Mouse (Mus musculus): ENCODE measurements around the gene Dusp15. TPM values are rescaled to one million over a fixed set of nuclear protein-coding genes. Genes with fewer than 3 reads are reported as not detected.

The Dusp15 gene
- polyA plus RNA-seq, 1 experiment from 2014 or later, result 13.5 TPM

DNA sequence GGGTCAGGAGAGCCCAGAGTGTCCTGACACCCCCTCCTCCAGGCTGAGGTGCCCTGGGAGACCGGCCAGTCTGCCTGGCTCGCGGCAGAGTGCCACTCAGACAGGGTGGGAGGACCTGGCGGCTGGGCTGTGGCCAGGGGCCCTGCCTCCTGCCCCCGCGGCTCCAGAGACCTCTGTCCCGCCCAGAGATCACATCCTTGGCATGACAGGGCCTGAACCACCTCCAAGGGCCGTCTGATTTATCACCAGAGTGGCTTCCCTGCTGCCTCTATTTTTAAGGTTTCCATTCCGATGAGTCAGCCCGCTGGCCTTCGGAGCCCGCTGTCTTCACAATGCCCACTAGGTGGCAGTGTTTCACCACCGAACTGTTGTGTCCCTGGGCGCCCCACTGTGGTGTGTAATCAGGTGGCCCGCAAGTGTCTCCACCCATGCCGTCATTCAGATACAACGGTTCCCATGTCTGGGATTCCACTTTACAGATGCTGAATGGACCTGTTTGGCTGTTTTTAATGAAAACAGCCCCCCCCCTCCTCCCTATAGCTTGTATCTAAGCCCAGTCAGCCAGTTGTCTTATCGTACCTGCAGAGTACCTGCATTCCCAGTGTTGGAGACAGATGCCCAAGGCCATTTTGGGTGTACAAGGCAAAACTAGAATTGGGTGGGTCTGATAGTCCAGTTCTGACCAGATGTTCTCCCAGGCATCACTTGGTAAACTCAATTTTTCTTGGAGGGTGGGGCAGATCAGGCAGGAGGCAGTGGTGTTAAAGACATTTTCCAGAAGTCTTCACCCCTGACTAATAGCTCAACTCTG is 37.0 kb downstream of the Dusp15 start:
- Histone ChIP-seq H3K36me3 (no peaks in the 10 kb centered on the region), H3K4me2 (peak overlapping the region; percentile 63), H3K4me1 (peaks cover 11% of the 10 kb centered on the region), H3K27me3 (replicated peaks) (peaks cover 58% of the 10 kb centered on the region), H3K27ac (replicated peaks) (no peak overlapping the region), H3K9me3 (replicated peaks) (no peaks in the 10 kb centered on the region), H3K9ac (replicated peaks) (peak overlapping the region; percentile 30; the same call in 1 of the 2 replicates), H3K4me3 (replicated peaks) (peak overlapping the region; percentile 29)
- 3% methylated on average over 18 of the region's 18 CpGs for WGBS
- ATAC-seq (ENCODE audit: low FRiP score), result peak; percentile 85

DNA sequence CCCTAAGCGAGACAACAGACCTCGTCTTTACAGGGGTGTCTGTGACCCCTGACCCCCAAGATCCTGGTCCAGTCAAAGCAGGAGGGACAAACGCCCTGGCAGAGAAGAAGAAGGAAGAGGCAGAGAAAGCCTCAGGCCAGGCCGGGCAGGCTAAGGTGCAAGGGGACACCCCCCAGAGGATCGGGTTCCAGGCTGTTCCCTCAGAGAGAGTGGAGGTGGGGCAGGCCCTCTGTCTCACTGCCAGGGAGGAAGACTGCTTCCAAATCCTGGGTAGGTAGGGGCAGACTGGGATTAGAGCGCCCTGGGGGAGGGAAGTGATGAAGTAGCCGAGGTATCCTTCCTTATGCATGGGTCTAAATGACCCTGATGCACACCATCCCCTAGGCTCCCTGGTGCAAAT is 38.0 kb downstream of the Dusp15 start:
- Histone ChIP-seq H3K27me3 (replicated peaks) (peaks cover 58% of the 10 kb centered on the region), H3K4me2 (no peak overlapping the region), H3K4me3 (replicated peaks) (no peak overlapping the region), H3K9ac (replicated peaks) (no peak overlapping the region), H3K4me1 (peaks cover 11% of the 10 kb centered on the region), H3K36me3 (no peaks in the 10 kb centered on the region), H3K9me3 (replicated peaks) (no peaks in the 10 kb centered on the region), H3K27ac (replicated peaks) (no peak overlapping the region)
- no peak for ATAC-seq (ENCODE audit: low FRiP score)
- 43% methylated on average over 7 of the region's 7 CpGs for WGBS

DNA sequence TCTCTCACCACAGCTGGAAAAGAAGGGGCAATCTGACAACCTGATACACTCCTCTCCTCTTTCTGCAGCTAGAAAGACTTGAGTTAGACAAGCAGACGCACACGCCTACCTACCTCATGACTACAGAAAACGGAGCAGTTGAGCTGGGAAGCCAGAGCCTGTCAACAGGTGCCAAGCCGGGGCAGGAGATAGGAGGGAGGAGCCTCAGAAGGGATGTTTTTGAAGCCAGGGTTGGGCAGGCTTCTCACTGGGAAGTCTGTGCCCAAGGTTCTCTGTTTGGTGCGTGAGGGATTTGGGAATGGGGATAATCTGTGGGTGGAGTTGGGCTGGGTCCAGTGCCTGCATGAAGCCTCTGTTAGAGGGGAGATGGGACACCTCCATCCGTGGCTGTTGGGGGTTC is 40.1 kb downstream of the Dusp15 start:
- no peak for ATAC-seq (ENCODE audit: low FRiP score)
- H3K4me1 ChIP-seq, result peaks cover 14% of the 10 kb centered on the region
- H3K9ac ChIP-seq (replicated peaks), result no peak overlapping the region
- H3K36me3 ChIP-seq, result no peaks in the 10 kb centered on the region
- H3K4me3 ChIP-seq (replicated peaks), result no peak overlapping the region
- WGBS, result 41% methylated on average over 6 of the region's 6 CpGs
- H3K4me2 ChIP-seq, result no peak overlapping the region
- peaks cover 50% of the 10 kb centered on the region for H3K27me3 ChIP-seq (replicated peaks)
- no peaks in the 10 kb centered on the region for H3K9me3 ChIP-seq (replicated peaks)
- no peak overlapping the region for H3K27ac ChIP-seq (replicated peaks)

DNA sequence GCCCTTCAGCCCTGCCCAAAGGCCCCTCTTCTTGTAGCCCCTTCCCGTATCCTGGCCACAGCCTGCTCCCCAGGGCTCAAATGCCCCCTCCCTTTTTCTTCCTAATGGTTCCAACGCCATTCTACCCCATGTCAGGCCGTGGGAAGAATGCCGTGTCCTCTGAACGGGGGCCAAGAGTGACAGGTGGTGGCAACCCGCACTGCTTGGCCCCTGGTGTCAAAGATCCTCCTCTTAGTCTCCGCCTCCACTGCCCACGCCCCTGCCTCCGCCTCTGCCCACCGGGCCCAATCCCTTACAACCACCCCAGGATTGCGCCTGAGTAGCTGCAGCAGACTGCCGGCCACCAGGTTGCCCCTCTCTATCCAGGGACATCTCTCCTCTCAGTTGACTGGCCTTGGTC is 40.5 kb downstream of the Dusp15 start, which contains the start of gene Mylk2:
TSS of gene Mylk2 (plus strand) at position 322 of the 400 bp plus-strand sequence.
- Histone ChIP-seq H3K36me3 (no peaks in the 10 kb centered on the region), H3K4me1 (peaks cover 15% of the 10 kb centered on the region), H3K4me2 (no peak within 1 kb of the TSS), H3K9ac (replicated peaks) (no peak within 1 kb of the TSS), H3K27ac (replicated peaks) (no peak within 1 kb of the TSS), H3K27me3 (replicated peaks) (peaks cover 47% of the 10 kb centered on the region), H3K9me3 (replicated peaks) (no peaks in the 10 kb centered on the region), H3K4me3 (replicated peaks) (no peak within 1 kb of the TSS)
- no peak for ATAC-seq (ENCODE audit: low FRiP score)
- 21% methylated on average over 12 of the region's 12 CpGs for WGBS

DNA sequence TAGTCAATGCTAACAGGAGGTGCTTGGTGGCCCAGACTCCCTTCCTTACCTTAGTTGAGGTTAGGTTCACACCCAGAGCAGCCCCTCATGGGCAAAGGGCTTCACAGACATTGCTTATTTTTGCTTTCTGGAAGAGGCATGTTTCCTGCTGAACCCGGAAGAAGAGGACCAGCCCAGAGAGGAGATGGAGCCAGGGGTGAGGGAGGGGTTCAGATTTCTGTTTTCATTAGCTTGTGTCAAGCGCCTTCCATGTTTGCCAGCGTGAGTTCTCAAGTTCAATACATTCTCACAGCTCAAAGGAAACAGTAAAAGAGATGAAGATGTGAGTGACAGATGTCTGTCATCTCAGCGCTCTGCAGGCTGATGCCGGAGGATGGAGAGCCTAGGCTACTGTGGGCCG is 41.6 kb downstream of the Dusp15 start:
- no peak overlapping the region for H3K4me2 ChIP-seq
- H3K36me3 ChIP-seq, result no peaks in the 10 kb centered on the region
- H3K4me3 ChIP-seq (replicated peaks), result no peak overlapping the region
- peaks cover 41% of the 10 kb centered on the region for H3K27me3 ChIP-seq (replicated peaks)
- H3K4me1 ChIP-seq, result peaks cover 14% of the 10 kb centered on the region
- H3K9ac ChIP-seq (replicated peaks), result no peak overlapping the region
- H3K27ac ChIP-seq (replicated peaks), result no peak overlapping the region
- ATAC-seq (ENCODE audit: low FRiP score), result no peak
- 83% methylated on average over 6 of the region's 6 CpGs for WGBS
- no peaks in the 10 kb centered on the region for H3K9me3 ChIP-seq (replicated peaks)

DNA sequence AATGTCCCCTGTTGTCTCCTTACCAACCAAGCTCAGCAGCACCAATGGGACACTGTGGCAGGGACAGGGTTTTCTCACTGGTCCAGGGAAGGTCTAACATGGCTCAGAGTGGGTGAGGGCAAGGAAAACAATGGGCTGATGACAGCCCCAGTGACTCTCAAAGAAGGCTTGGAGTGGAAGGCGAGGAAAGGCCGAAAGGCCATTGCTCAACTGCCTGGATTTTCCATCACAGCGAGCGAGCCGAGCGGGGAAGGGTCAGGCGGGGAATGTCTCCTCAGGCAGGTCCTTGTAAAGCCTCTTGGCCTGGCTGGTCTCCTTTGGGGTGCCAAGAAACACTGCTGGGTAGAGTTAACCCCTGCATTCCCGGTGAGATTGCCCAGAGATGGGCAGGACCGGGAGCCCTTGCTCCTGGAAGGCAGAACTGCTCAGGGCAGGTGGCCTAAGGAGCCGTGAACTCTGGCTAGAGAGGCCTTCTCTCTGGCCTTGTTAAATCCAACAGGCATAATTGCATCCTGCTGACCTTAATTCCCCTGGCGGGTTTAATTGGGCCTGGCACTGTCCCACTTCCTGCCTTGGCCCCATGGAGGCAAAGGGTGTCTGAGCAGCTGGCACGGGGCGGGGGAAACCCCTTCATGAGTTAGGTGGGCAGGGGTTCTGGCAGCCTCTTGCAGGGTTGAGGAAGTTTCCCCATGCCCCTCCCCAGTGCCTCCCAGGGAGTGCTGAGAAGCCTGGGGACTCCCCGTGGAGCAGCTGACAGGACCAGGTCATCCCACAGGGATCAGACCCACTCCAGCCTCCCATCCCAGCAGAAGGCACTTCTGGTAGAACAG is 44.2 kb downstream of the Dusp15 start:
- no peaks in the 10 kb centered on the region for H3K9me3 ChIP-seq (replicated peaks)
- H3K4me2 ChIP-seq, result no peak overlapping the region
- whole genome bisulfite sequencing, result 51% methylated on average over 14 of the region's 14 CpGs
- H3K4me3 ChIP-seq (replicated peaks), result no peak overlapping the region
- no peak overlapping the region for H3K9ac ChIP-seq (replicated peaks)
- no peaks in the 10 kb centered on the region for H3K36me3 ChIP-seq
- H3K27ac ChIP-seq (replicated peaks), result no peak overlapping the region
- H3K4me1 ChIP-seq, result peaks cover 4% of the 10 kb centered on the region
- H3K27me3 ChIP-seq (replicated peaks), result peaks cover 25% of the 10 kb centered on the region
- no peak for ATAC-seq (ENCODE audit: low FRiP score)

DNA sequence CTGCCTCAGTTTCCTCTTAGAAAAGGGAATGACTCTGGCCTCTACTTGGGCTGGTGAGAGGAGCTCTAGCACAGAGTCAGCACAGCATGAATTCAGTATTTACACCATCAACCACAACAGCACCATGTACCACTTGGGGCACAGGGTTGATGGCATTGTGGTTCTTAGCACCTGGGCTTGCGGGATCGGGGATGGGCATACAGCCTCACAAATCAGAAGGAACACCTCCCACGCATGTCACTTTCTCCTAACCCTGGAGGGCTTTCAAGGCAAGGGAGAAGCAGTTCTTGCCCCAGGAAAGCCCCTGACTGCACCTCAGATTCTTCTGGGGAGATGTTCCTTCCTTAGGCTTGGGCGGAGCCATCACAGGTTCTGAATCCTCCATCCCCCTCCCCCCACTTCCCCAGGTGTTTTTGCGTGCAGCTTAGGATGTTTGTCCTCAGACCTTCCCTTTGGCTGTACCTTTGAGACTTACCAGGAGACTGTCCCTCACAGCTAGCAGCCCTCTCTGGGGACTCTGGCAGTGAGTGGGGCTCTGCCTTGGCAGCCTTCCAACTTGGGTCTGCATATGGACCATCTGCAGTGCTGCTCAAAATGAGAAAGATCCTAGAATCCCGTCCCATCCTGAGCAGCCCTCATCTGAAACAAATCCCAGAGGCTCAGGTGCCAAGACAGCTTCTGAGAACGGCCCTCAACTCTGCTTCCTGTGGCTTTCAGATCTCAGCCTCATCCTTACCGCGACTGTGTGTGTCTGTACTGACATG is 45.0 kb downstream of the Dusp15 start:
- Histone ChIP-seq H3K4me3 (replicated peaks) (no peak overlapping the region), H3K27me3 (replicated peaks) (peaks cover 16% of the 10 kb centered on the region), H3K9ac (replicated peaks) (no peak overlapping the region), H3K9me3 (replicated peaks) (no peaks in the 10 kb centered on the region), H3K4me2 (no peak overlapping the region), H3K4me1 (peaks cover 4% of the 10 kb centered on the region), H3K27ac (replicated peaks) (no peak overlapping the region), H3K36me3 (no peaks in the 10 kb centered on the region)
- WGBS, result 65% methylated on average over 9 of the region's 9 CpGs
- no peak for ATAC-seq (ENCODE audit: low FRiP score)

DNA sequence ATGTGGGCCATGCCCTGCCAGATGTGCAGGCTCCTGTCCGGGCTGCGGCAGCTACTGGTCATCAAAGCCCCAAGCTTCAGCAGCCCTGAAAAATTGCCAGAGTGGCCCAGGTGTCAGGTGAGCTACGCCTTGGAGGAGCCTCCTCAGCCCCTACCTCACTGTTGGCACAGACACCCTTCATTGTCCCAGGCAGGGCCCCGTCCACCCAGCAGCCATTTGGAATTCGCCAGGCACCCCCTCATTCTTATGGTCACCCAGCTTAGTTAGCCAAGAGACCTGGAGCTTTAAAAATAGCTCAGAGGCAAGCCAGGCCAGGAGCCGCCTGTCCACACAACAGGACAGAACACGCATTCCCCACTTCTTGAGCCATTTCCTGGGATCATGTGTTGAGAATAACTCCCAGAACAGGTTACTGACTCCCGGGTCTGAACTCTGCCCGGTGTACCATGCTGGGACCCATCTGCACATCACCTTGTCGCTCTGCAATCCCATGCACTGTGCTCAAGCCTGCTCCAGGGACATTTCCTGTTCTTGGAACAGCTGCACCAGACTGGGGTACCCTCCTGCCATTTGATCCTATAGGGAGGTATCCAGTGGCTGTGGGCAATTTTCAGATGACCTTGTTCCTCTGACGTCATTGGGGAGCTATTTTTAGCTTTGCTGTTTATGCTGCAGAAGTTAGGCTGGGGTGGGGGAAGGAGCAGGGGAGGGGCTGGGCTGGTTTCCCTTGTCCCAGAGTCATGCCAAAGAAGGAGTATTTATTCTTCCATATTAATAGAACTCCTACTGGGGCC is 46.3 kb downstream of the Dusp15 start:
- no peaks in the 10 kb centered on the region for H3K36me3 ChIP-seq
- no peak overlapping the region for H3K4me2 ChIP-seq
- WGBS, result 74% methylated on average over 11 of the region's 11 CpGs
- H3K4me3 ChIP-seq (replicated peaks), result no peak overlapping the region
- no peak overlapping the region for H3K27ac ChIP-seq (replicated peaks)
- H3K27me3 ChIP-seq (replicated peaks), result peaks cover 5% of the 10 kb centered on the region
- H3K9ac ChIP-seq (replicated peaks), result no peak overlapping the region
- peaks cover 4% of the 10 kb centered on the region for H3K4me1 ChIP-seq
- no peak for ATAC-seq (ENCODE audit: low FRiP score)
- no peaks in the 10 kb centered on the region for H3K9me3 ChIP-seq (replicated peaks)

DNA sequence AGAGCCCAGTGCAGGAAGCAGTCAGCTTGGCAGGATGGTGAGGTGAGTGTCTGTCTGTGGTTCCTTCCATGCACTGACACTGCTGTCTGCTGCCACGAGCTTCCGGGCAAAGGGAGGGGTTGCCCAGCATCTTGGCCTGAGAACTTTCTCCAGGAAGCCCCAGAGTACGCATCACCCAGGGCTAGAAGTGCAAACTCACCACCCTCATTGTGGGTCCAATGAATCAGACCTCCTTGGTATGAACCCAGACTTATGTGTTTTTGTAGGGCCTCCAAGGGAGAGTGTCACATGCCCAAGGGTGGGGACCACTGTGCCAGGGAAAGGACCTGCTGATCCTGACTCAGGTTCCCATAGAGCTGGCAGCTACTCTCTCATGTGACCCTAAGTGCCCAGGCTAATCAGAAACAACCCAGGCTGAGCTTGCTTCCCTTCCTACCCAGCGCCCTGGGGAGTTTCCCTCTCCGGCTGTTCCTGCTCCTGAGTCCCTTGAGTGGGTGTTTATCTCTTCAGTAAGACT is 47.3 kb downstream of the Dusp15 start:
- Histone ChIP-seq H3K27me3 (replicated peaks) (no peaks in the 10 kb centered on the region), H3K9ac (replicated peaks) (no peak overlapping the region), H3K4me1 (peaks cover 4% of the 10 kb centered on the region), H3K27ac (replicated peaks) (no peak overlapping the region), H3K9me3 (replicated peaks) (no peaks in the 10 kb centered on the region), H3K4me2 (no peak overlapping the region), H3K4me3 (replicated peaks) (no peak overlapping the region), H3K36me3 (no peaks in the 10 kb centered on the region)
- ATAC-seq (ENCODE audit: low FRiP score), result no peak
- WGBS, result 73% methylated on average over 5 of the region's 5 CpGs

DNA sequence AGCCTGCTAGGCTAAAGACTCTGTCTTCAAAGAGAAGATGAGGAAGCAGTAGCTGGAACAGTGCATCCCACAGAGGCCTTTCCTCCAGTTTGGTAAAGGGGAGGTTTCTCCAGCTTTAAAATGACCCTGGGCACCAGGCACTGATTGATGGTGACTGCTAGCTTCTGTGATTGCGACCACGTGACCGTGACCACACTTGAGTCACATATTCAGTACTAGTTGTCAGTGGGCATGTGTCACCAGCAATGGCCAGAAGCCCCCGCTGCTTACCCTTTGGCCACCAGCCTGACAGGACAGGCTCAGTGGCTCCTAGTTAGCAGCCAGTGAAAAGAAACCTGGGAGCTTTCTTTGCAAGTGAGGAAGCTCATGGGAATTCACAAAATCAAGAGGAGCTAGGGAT is 47.9 kb downstream of the Dusp15 start:
- Histone ChIP-seq H3K27ac (replicated peaks) (no peak overlapping the region), H3K9ac (replicated peaks) (no peak overlapping the region), H3K4me3 (replicated peaks) (no peak overlapping the region), H3K4me2 (no peak overlapping the region), H3K9me3 (replicated peaks) (no peaks in the 10 kb centered on the region), H3K27me3 (replicated peaks) (no peaks in the 10 kb centered on the region), H3K36me3 (no peaks in the 10 kb centered on the region), H3K4me1 (peaks cover 4% of the 10 kb centered on the region)
- ATAC-seq (ENCODE audit: low FRiP score), result no peak
- 68% methylated on average over 4 of the region's 4 CpGs for WGBS

DNA sequence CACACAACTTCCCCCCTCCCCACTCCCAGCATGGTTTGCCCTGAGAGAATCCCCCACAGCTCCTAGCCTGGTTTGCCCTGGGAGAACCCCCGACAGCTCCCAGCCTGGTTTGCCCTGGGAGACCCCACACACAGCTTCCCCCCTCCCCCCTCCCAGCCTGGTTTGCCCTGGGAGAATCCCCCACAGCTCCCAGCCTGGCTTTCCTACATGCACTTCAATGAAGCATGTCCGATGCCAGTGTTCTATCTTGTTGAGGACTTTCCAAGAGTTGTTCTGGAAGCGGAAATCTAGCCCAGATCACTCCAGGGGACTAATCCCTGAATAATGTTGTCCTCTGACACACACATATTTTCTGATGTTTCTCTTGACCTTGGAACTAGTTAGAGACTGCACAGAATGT is 48.8 kb downstream of the Dusp15 start:
- Histone ChIP-seq H3K9me3 (replicated peaks) (no peaks in the 10 kb centered on the region), H3K27ac (replicated peaks) (no peak overlapping the region), H3K27me3 (replicated peaks) (no peaks in the 10 kb centered on the region), H3K4me2 (no peak overlapping the region), H3K4me3 (replicated peaks) (no peak overlapping the region), H3K36me3 (no peaks in the 10 kb centered on the region), H3K4me1 (peaks cover 4% of the 10 kb centered on the region), H3K9ac (replicated peaks) (no peak overlapping the region)
- WGBS, result 31% methylated on average over 3 of the region's 3 CpGs
- ATAC-seq (ENCODE audit: low FRiP score), result no peak

Data from neural tube, embryonic 15.5 days (tissue).